Mouse (Mus musculus) limb, embryonic 14.5 days (tissue): ENCODE measurements around the gene Zswim3. TPM values are rescaled to one million over a fixed set of nuclear protein-coding genes. Genes with fewer than 3 reads are reported as not detected.

Source experiments
- ATAC-seq: fragments of 200-750 bp; cut with Nextera tagmentation; 2 replicates; pipeline ENCODE4 v1.8.0; 2017; ENCODE audit warnings: low read depth, moderate number of reproducible peaks, moderate TSS enrichment; ENCODE audit not compliant: low FRiP score
- DNase-seq: peaks from one replicate; pipeline ENCODE4 v3.0.0-alpha.2; 2015; ENCODE audit warnings: low spot score
- H3K27ac ChIP-seq: fragments of 300-500 bp; sonication (generic); replicated peaks from 2 replicates; pipeline ENCODE4 v1.5.1; 2014; ENCODE audit warnings: low read depth, mild to moderate bottlenecking, low read length, moderate library complexity, mixed read lengths
- H3K27me3 ChIP-seq: fragments of 300-500 bp; sonication (generic); 2 replicates; pipeline ENCODE4 v1.6.1; 2014; ENCODE audit warnings: low read length, mixed read lengths; ENCODE audit not compliant: control insufficient read depth, insufficient read depth
- H3K36me3 ChIP-seq: fragments of 300-500 bp; sonication (generic); 2 replicates; pipeline ENCODE4 v1.6.1; 2014; ENCODE audit warnings: mild to moderate bottlenecking, low read length, moderate library complexity, mixed read lengths; ENCODE audit not compliant: control insufficient read depth, insufficient read depth
- H3K4me1 ChIP-seq: fragments of 300-500 bp; sonication (generic); 2 replicates; pipeline ENCODE4 v1.6.1; 2014; ENCODE audit warnings: antibody characterized with exemption, low read length, mixed read lengths; ENCODE audit not compliant: control insufficient read depth, insufficient read depth
- H3K4me2 ChIP-seq: fragments of 300-500 bp; sonication (generic); replicated peaks from 2 replicates; pipeline ENCODE4 v1.6.1; 2014; ENCODE audit warnings: low read depth, mild to moderate bottlenecking, low read length, moderate library complexity; ENCODE audit not compliant: severe bottlenecking
- H3K4me3 ChIP-seq: fragments of 300-500 bp; sonication (generic); replicated peaks from 2 replicates; pipeline ENCODE4 v1.5.1; 2014; ENCODE audit warnings: low read length
- H3K9ac ChIP-seq: fragments of 300-500 bp; sonication (generic); 2 replicates; pipeline ENCODE4 v1.6.1; 2014; ENCODE audit warnings: mild to moderate bottlenecking, low read depth, low read length, moderate library complexity; ENCODE audit not compliant: severe bottlenecking
- H3K9me3 ChIP-seq: fragments of 300-500 bp; sonication (generic); 2 replicates; pipeline ENCODE4 v1.6.1; 2016; ENCODE audit warnings: low read length; ENCODE audit not compliant: control insufficient read depth
- POLR2A ChIP-seq: fragments of 200-500 bp; IDR thresholded peaks from 2 replicates; pipeline ENCODE4 v1.8.0; 2012; ENCODE audit warnings: inconsistent platforms, mild to moderate bottlenecking, moderate library complexity, borderline replicate concordance; ENCODE audit not compliant: insufficient read depth, insufficient read length; ENCODE audit errors: extremely low read depth
- WGBS: fragments of 180-500 bp; shearing (Covaris S2); extraction: QIAGEN DNeasy Blood & Tissue Kit; methylation state at CpG from one replicate; pipeline ENCODE4 v1.1.7; 2014; 5-methylcytosine and 5-hydroxymethylcytosine counted together
- polyA plus RNA-seq, 2 experiments: library from polyadenylated mRNA; depleted of rRNA in 1 of 2; stranded (reverse) in 1 of 2; unstranded in 1 of 2; fragments of >200 nt; fragmentation: Nextera tagmentation in 1 of 2; extraction: Ambion mirVana in 1 of 2; gene quantifications; 2 replicates each; pipeline versions ENCODE4 v1.2.1 to v1.2.3; 2012 to 2014

Zswim3 gene
- polyA plus RNA-seq, 2 experiments, result 4.9 to 6.9 TPM

GRCm38 (mm10) chr2:164856309-164857100 is 51.6 kb downstream of the Zswim3 start:
- H3K36me3 ChIP-seq, result no peaks in the 10 kb centered on the region
- ATAC-seq (peak; percentile 30), DNase-seq (no peak)
- H3K27me3 ChIP-seq, result peaks cover 41% of the 10 kb centered on the region
- no peak overlapping the region for H3K27ac ChIP-seq
- no peaks in the 10 kb centered on the region for H3K9me3 ChIP-seq
- H3K4me2 ChIP-seq, result peak overlapping the region; percentile 97
- no peak for TF ChIP-seq POLR2A
- H3K4me3 ChIP-seq, result peak overlapping the region; percentile 52
- H3K4me1 ChIP-seq, result peaks cover 10% of the 10 kb centered on the region; the same call in 1 of the 2 replicates
- WGBS, result 1% methylated on average over 42 of the region's 42 CpGs
- H3K9ac ChIP-seq, result peak overlapping the region; percentile 34; the same call in 1 of the 2 replicates

GRCm38 (mm10) chr2:164857101-164857821 is 52.4 kb downstream of the Zswim3 start, which contains the start of gene Pltp:
Pltp (minus strand) TSS chr2:164857711.
- WGBS, result 0% methylated on average over 43 of the region's 47 CpGs
- ATAC-seq, result peak; percentile 65
- Histone ChIP-seq H3K27ac (no peak within 1 kb of the TSS), H3K36me3 (no peaks in the 10 kb centered on the region), H3K27me3 (peaks cover 41% of the 10 kb centered on the region), H3K9ac (peak within 1 kb of the TSS; percentile 47), H3K4me3 (peak within 1 kb of the TSS; percentile 52), H3K4me1 (peaks cover 13% of the 10 kb centered on the region; the same call in 1 of the 2 replicates), H3K9me3 (no peaks in the 10 kb centered on the region), H3K4me2 (peak within 1 kb of the TSS; percentile 97)
- TF ChIP-seq POLR2A, result no peak
- peak; percentile 78 for DNase-seq

GRCm38 (mm10) chr2:164857842-164858553 is 53.1 kb downstream of the Zswim3 start:
- H3K36me3 ChIP-seq, result no peaks in the 10 kb centered on the region
- peak overlapping the region; percentile 97 for H3K4me2 ChIP-seq
- H3K4me3 ChIP-seq, result peak overlapping the region; percentile 52
- no peak for TF ChIP-seq POLR2A
- no peak overlapping the region for H3K27ac ChIP-seq
- WGBS, result 6% methylated on average over 18 of the region's 19 CpGs
- H3K9ac ChIP-seq, result peak overlapping the region; percentile 47
- ATAC-seq (no peak), DNase-seq (no peak)
- peaks cover 41% of the 10 kb centered on the region for H3K27me3 ChIP-seq
- H3K9me3 ChIP-seq, result no peaks in the 10 kb centered on the region
- peaks cover 13% of the 10 kb centered on the region; the same call in 1 of the 2 replicates for H3K4me1 ChIP-seq

DNA sequence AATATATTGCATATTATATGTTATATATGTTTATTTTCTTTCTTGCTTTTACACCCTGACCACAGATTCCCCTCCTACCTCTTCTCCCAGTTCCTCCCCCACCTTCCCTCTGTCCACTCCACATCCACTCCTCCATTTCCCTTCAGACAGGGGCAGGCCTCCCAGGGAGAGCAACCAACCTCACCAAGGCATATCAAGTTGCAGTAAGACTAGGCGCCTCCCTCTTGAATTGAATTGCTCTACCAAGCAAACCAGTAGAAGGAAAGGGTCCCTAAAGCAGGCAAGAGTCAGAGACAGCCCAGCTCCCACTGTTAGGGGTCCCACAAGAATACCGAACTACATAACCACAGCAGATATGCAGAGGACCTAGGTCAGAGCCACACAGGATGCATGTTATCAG is 54.3 kb downstream of the Zswim3 start:
- Histone ChIP-seq H3K9me3 (no peaks in the 10 kb centered on the region), H3K27me3 (peaks cover 41% of the 10 kb centered on the region), H3K4me2 (no peak overlapping the region), H3K27ac (no peak overlapping the region), H3K9ac (no peak overlapping the region), H3K4me1 (peaks cover 13% of the 10 kb centered on the region; the same call in 1 of the 2 replicates), H3K36me3 (no peaks in the 10 kb centered on the region), H3K4me3 (no peak overlapping the region)
- WGBS, result 43% methylated on average over 2 of the region's 2 CpGs
- ATAC-seq (no peak), DNase-seq (no peak)
- TF ChIP-seq POLR2A, result no peak

DNA sequence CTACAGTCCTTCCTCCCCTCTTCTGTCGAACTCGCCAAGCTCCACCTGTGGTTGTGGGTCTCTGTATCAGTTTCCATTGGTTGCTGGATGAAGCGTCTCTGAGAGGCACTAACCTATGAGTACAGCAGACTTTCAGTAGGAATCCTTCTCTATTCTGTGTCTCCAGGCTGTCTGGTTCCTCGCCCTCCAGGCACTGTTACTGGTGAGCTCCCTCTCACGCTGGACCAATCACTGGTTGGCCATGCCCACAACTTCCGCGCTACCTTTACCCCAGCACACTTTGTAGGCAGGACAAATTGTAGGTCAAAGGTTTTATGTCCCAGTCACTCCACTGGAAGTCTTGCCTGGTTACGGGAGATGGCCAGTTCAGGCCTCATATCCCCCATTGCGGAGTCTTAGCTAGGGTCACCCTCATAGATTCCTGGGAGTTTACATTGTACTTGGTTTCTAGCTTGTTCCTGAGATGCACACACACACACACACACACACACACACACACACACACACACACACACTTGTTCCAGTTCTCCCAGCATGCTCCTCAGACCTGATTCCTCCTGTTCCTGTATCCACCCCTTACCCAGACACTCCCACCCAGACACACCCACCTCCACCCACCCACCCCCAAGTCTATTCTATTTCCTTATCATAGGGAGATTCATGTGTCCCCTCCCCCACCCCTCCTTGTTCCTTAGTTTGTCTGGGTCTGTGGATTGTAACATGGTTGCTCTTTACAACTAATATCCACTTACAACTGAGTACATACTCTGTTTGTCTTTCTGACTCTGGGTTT is 54.9 kb downstream of the Zswim3 start:
- peaks cover 39% of the 10 kb centered on the region for H3K27me3 ChIP-seq

More for the DNA sequence above, 54.9 kb downstream of the Zswim3 start:
- ATAC-seq (no peak), DNase-seq (no peak)
- Histone ChIP-seq H3K36me3 (no peaks in the 10 kb centered on the region), H3K4me2 (no peak overlapping the region), H3K4me1 (peaks cover 13% of the 10 kb centered on the region; the same call in 1 of the 2 replicates), H3K4me3 (no peak overlapping the region), H3K27ac (no peak overlapping the region), H3K9ac (no peak overlapping the region), H3K9me3 (no peaks in the 10 kb centered on the region)
- no peak for TF ChIP-seq POLR2A
- WGBS, result 49% methylated on average over 9 of the region's 9 CpGs
